Mouse (Mus musculus) liver, embryonic 14.5 days (tissue): ENCODE results near the gene Ppp1r37.

Experiments
- CTCF ChIP-seq: IDR thresholded peaks from 2 replicates; pipeline ENCODE4 v1.5.1; 2016; ENCODE audit warnings: antibody characterized with exemption, low read depth, control low read depth
- EP300 ChIP-seq: IDR thresholded peaks from 2 replicates; pipeline ENCODE4 v1.6.1; 2016; ENCODE audit warnings: antibody characterized with exemption, low read depth

GRCm38 (mm10) chr7:19501658-19502057 is 61.2 kb downstream of the Ppp1r37 start:
- no peak for TF ChIP-seq CTCF
- no peak for TF ChIP-seq EP300
